Mouse (Mus musculus): ENCODE data around the gene Noa1. TPM values are rescaled to one million over a fixed set of nuclear protein-coding genes. Genes with fewer than 3 reads are reported as not detected.

Noa1 gene
- polyA plus RNA-seq (2014; fragmentation: Nextera tagmentation; extraction: Ambion mirVana) = 21.1 and 25.1 TPM in 2 replicates

DNA sequence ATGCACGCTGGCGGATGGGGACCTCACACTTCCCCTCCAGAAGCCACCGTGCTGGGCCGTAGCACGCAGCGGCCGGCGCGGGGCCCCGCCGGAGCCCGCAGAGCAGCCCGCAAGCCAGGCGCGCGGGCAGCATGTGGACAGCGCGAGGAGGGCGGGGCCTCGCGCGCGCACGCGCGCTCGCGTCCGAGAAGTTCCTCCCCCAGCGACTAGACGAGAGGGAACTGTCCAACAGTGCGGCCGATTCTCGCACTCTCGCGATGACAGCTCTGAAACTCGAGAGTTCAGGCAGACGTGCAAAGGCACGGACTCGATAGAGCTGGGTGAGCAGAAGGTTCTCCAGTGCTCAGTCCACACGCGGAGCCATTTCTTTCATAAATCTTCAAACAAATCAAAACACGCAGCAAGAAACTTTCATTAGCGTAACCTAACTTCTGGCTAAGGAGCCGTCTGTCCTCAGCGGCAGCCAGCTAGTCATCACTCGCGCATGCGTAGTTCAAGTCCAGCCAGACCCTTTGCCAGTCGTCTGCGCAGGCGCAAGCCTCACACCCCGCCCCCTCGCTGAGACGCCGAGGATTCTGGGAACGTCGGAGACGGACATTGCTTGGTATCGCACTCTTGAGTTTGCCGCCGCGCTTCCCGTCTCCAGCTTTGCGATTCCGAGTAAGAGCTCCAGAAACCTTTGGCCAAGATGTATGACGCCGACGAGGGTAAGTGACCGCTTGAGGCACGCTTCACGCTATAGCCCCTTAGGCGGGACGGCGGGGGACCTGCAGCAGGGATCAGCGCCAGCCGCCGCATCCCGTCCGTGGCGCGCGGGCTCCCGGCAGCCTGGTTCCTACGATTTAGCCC lies at the start of gene Noa1, which contains the start of gene Polr2b:
Noa1 (minus strand) TSS at position 161 of the 849 bp plus-strand sequence.
Polr2b (plus strand) TSS at position 224 of the 849 bp plus-strand sequence.
- peak within 1 kb of the TSS; percentile 87 for H3K9ac ChIP-seq (replicated peaks; ENCODE audit: low read depth, low read length)
- H3K27me3 ChIP-seq (ENCODE audit: control insufficient read depth, insufficient read depth, low read length) = no peaks in the 10 kb centered on the region
- under 1% methylated on average over 83 of the region's 85 CpGs for WGBS
- H3K4me3 ChIP-seq (ENCODE audit: low read depth, low read length) = peak within 1 kb of the TSS; percentile 77
- H3K4me2 ChIP-seq (replicated peaks; ENCODE audit: low read depth, low read length) = peak within 1 kb of the TSS; percentile 85
- H3K9me3 ChIP-seq (ENCODE audit: control insufficient read depth, low read depth, low read length) = no peaks in the 10 kb centered on the region
- peaks cover 22% of the 10 kb centered on the region for H3K4me1 ChIP-seq (ENCODE audit: control insufficient read depth, insufficient read depth, low read length)
- peak; percentile 96 for ATAC-seq (ENCODE audit: insufficient number of reproducible peaks, insufficient read depth, low FRiP score, low read depth)
- peaks cover 23% of the 10 kb centered on the region for H3K36me3 ChIP-seq (ENCODE audit: control insufficient read depth, insufficient read depth, low read length)
- peak within 1 kb of the TSS; percentile 93 for H3K27ac ChIP-seq (ENCODE audit: low read length)

DNA sequence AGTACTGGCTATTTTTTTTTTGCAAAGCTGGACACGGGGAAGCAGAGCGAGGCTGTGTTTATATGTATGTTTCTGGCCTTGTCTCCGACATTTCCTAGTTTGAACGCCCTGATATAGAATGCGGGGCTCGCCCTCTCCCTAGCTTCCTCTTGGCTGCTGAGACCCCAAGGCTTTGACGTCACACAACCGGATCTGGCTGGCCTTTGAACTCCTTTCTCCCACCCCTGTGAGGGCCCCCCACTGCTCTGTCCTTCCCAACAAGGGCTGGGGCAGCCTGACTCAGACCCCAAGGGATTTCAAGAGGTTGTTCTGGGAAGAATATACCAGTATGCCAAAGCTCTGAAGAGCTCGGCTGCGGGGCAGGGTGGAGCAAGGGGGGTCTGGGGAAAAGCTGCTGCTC lies 48.5 kb upstream of the Noa1 start:
- no peaks in the 10 kb centered on the region for H3K27me3 ChIP-seq (ENCODE audit: control insufficient read depth, insufficient read depth, low read length)
- H3K4me2 ChIP-seq (replicated peaks; ENCODE audit: low read depth, low read length) = peak overlapping the region; percentile 44
- H3K9me3 ChIP-seq (ENCODE audit: control insufficient read depth, low read depth, low read length) = no peaks in the 10 kb centered on the region
- peak overlapping the region; percentile 75 for H3K27ac ChIP-seq (ENCODE audit: low read length)
- WGBS = 4% methylated on average over 10 of the region's 10 CpGs
- H3K4me1 ChIP-seq (ENCODE audit: control insufficient read depth, insufficient read depth, low read length) = peaks cover 17% of the 10 kb centered on the region; the same call in 1 of the 2 replicates
- no peaks in the 10 kb centered on the region for H3K36me3 ChIP-seq (ENCODE audit: control insufficient read depth, insufficient read depth, low read length)
- no peak overlapping the region; the same call in 1 of the 2 replicates for H3K9ac ChIP-seq (replicated peaks; ENCODE audit: low read depth, low read length)
- ATAC-seq (ENCODE audit: insufficient number of reproducible peaks, insufficient read depth, low FRiP score, low read depth) = peak; percentile 74; the same call in 1 of the 2 replicates
- H3K4me3 ChIP-seq (ENCODE audit: low read depth, low read length) = peak overlapping the region; percentile 26

DNA sequence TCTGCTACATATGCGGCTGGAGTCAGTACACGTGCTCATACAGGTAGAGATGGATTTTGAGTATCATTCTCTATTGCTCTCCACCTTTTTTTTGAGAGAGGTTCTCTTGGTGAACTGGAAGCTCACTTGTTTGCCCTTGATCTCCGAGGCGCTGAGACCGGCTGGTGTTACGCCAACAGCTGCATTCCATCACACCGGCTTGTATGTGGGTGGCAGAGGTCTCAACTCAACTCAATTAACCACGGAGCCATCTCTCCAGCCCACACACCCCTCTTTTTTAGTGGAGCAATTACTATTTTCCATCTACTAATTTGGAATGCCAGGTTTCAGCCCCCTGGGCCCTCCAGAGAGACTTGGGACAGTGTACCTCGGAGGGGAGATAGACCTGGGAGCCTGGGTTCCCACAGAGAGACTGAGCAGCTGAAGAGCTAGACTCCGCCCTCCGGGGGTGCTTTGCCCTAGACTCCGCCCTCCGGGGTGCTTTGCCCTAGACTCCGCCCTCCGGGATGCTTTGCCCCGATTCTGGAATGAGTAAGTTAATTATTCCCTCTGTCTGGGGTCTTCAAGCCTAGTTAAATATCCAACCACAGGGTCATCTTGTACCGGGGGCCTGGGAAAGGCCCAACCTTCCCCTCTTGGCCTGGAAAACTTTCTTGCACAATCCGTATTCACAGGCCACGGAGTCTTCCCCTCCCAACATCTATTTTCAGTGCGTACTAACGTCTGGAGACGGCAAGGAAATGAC lies 47.7 kb upstream of the Noa1 start:
- Histone ChIP-seq H3K4me1 (ENCODE audit: control insufficient read depth, insufficient read depth, low read length) (peaks cover 17% of the 10 kb centered on the region; the same call in 1 of the 2 replicates), H3K9me3 (ENCODE audit: control insufficient read depth, low read depth, low read length) (no peaks in the 10 kb centered on the region), H3K27me3 (ENCODE audit: control insufficient read depth, insufficient read depth, low read length) (no peaks in the 10 kb centered on the region), H3K9ac (replicated peaks; ENCODE audit: low read depth, low read length) (no peak overlapping the region), H3K27ac (ENCODE audit: low read length) (peak overlapping the region; percentile 75), H3K4me2 (replicated peaks; ENCODE audit: low read depth, low read length) (peak overlapping the region; percentile 44), H3K36me3 (ENCODE audit: control insufficient read depth, insufficient read depth, low read length) (no peaks in the 10 kb centered on the region), H3K4me3 (ENCODE audit: low read depth, low read length) (peak overlapping the region; percentile 26)
- 14% methylated on average over 22 of the region's 22 CpGs for WGBS
- peak; percentile 59; the same call in 1 of the 2 replicates for ATAC-seq (ENCODE audit: insufficient number of reproducible peaks, insufficient read depth, low FRiP score, low read depth)

DNA sequence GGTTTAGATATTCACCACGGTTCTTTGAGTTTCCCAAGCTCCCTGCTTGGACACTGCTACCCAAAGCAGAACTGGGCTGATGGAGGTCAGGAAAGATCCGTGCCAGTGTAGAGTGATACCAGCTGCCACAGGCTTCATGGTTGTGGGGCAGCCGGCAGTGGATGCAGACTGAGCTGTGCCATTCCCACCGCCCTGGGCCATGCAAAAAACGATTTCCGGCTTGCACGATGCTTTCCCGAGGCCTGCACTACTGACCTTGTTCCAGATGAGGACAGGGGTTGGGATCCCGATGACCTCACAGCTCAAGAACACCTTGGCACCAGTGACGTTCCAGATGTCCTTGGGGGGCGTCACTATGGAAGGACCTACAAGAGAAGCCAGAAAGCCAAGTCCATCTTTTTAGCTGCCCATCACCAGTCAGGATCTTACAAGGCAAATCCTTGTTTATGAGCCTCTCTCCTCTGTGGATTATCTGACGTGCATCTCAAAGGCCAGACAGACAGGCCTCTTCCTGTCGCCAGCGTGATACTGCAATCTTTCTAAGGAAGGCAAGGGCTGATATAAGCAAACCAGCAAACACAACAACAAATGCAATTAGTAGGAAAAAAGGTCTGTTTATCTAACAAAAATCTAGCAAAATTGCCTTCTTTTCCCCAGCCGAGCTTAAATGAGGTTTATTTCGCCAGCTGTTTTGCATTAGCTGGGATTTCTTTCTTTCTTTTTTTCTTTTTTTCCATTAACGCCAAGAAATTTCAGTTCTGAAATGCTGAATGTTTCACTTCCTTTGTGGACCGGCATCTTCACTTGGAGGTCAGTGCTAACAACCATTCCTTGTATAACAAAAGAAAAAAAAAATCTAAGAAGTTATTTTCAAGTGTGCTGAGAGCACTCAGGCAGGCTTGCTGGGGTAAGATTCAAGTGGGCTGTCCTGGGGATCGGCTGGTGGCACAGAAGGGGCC lies 45.7 kb upstream of the Noa1 start:
- Histone ChIP-seq H3K4me1 (ENCODE audit: control insufficient read depth, insufficient read depth, low read length) (peaks cover 17% of the 10 kb centered on the region; the same call in 1 of the 2 replicates), H3K9ac (replicated peaks; ENCODE audit: low read depth, low read length) (no peak overlapping the region), H3K36me3 (ENCODE audit: control insufficient read depth, insufficient read depth, low read length) (peaks cover 4% of the 10 kb centered on the region; the same call in 1 of the 2 replicates), H3K4me3 (ENCODE audit: low read depth, low read length) (no peak overlapping the region), H3K27me3 (ENCODE audit: control insufficient read depth, insufficient read depth, low read length) (no peaks in the 10 kb centered on the region), H3K27ac (ENCODE audit: low read length) (peak overlapping the region; percentile 72), H3K4me2 (replicated peaks; ENCODE audit: low read depth, low read length) (0 out of 2 replicates have a peak overlapping the region, but pooled peaks have one; percentile 10), H3K9me3 (ENCODE audit: control insufficient read depth, low read depth, low read length) (no peaks in the 10 kb centered on the region)
- 66% methylated on average over 19 of the region's 19 CpGs for WGBS
- no peak for ATAC-seq (ENCODE audit: insufficient number of reproducible peaks, insufficient read depth, low FRiP score, low read depth)

DNA sequence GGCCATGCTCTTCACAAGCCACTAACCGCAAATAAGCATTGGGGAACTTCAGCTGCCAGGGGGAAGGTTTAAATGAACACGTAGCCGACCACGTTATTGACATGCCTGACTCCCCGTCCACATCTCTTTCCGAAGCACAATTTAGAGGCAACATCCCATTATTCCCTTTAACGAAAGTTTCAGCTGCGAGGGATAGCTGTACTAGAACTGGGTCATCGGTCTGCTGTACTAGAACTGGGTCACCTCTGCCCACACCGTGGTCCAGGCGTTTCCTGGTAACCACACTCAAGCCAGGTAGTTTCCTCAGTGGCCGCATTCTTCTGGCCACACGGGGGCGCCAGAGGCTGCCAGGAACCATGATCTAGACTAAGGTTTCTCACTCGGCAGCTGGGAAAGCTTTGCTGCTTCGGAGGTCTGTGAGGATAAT lies 44.5 kb upstream of the Noa1 start:
- 8% methylated on average over 16 of the region's 16 CpGs for WGBS
- H3K9ac ChIP-seq (replicated peaks; ENCODE audit: low read depth, low read length) = no peak overlapping the region
- no peak overlapping the region for H3K27ac ChIP-seq (ENCODE audit: low read length)
- no peaks in the 10 kb centered on the region for H3K27me3 ChIP-seq (ENCODE audit: control insufficient read depth, insufficient read depth, low read length)
- H3K4me2 ChIP-seq (replicated peaks; ENCODE audit: low read depth, low read length) = peak overlapping the region; percentile 23; the same call in 1 of the 2 replicates
- peaks cover 17% of the 10 kb centered on the region; the same call in 1 of the 2 replicates for H3K4me1 ChIP-seq (ENCODE audit: control insufficient read depth, insufficient read depth, low read length)
- peaks cover 12% of the 10 kb centered on the region for H3K36me3 ChIP-seq (ENCODE audit: control insufficient read depth, insufficient read depth, low read length)
- no peak overlapping the region for H3K4me3 ChIP-seq (ENCODE audit: low read depth, low read length)
- no peaks in the 10 kb centered on the region for H3K9me3 ChIP-seq (ENCODE audit: control insufficient read depth, low read depth, low read length)
- ATAC-seq (ENCODE audit: insufficient number of reproducible peaks, insufficient read depth, low FRiP score, low read depth) = peak; percentile 38; the same call in 1 of the 2 replicates

DNA sequence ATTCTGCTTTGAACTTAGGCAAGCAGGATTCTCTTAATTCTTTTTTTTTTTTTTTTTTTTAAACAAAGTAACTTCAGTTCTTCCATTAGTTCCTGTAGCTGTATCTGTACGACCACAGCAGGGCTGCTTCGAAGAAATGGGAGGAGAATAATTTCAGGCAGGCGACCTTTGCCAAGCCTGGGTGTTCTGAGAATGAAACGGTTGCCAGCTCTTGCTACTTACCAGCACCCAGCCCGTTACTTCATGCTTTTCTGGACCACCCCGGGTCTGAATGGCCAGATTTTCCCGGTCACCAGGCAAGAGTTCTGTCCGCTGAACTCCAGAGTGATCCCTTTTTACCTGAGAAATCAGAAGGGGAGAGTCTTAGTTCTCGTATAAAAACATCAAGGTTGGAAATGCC lies 41.8 kb upstream of the Noa1 start:
- Histone ChIP-seq H3K9me3 (ENCODE audit: control insufficient read depth, low read depth, low read length) (no peaks in the 10 kb centered on the region), H3K4me3 (ENCODE audit: low read depth, low read length) (no peak overlapping the region), H3K4me2 (replicated peaks; ENCODE audit: low read depth, low read length) (no peak overlapping the region), H3K27ac (ENCODE audit: low read length) (no peak overlapping the region), H3K36me3 (ENCODE audit: control insufficient read depth, insufficient read depth, low read length) (peaks cover 35% of the 10 kb centered on the region), H3K4me1 (ENCODE audit: control insufficient read depth, insufficient read depth, low read length) (peaks cover 10% of the 10 kb centered on the region; the same call in 1 of the 2 replicates), H3K9ac (replicated peaks; ENCODE audit: low read depth, low read length) (no peak overlapping the region), H3K27me3 (ENCODE audit: control insufficient read depth, insufficient read depth, low read length) (no peaks in the 10 kb centered on the region)
- no peak for ATAC-seq (ENCODE audit: insufficient number of reproducible peaks, insufficient read depth, low FRiP score, low read depth)
- WGBS = 71% methylated on average over 9 of the region's 9 CpGs

DNA sequence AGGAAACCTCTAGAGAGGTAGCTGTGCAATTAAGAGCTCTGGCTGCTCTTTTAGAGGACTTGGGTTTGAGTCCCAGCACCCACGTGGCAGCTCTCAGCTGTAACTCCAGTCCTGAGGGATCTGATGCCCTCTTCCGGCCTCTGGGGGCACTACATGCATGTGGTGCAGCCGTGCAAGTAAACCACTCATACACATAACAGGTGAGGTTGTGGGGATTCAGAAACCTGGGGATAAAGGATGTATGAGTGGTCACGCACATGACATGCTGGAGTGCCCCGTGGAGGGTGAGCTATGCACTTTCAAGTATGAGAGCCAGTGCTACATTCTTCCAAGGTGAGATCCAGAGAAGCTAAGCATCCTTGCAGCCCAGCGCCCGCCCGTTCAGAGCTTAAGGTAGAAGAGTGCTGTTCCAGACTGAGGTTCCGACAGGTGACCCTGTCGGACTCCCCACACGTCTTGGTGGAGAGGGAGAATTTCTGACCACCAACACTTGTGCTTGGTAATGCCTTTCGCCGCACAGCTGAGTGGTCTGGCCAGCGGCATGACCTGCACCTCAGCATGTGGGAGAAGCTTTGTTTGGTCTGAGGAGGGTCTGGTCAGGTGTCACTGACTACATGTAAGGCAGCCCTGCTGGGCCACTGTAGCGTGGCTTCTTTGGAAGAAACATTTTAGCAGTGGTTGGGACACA lies 40.2 kb upstream of the Noa1 start:
- Histone ChIP-seq H3K9me3 (ENCODE audit: control insufficient read depth, low read depth, low read length) (no peaks in the 10 kb centered on the region), H3K27me3 (ENCODE audit: control insufficient read depth, insufficient read depth, low read length) (no peaks in the 10 kb centered on the region), H3K9ac (replicated peaks; ENCODE audit: low read depth, low read length) (no peak overlapping the region), H3K4me1 (ENCODE audit: control insufficient read depth, insufficient read depth, low read length) (0 out of 2 replicates have a peak, but pooled peaks cover 2% of the 10 kb centered on the region), H3K27ac (ENCODE audit: low read length) (no peak overlapping the region), H3K4me3 (ENCODE audit: low read depth, low read length) (no peak overlapping the region), H3K36me3 (ENCODE audit: control insufficient read depth, insufficient read depth, low read length) (peaks cover 47% of the 10 kb centered on the region), H3K4me2 (replicated peaks; ENCODE audit: low read depth, low read length) (no peak overlapping the region)
- WGBS = 93% methylated on average over 15 of the region's 15 CpGs
- no peak for ATAC-seq (ENCODE audit: insufficient number of reproducible peaks, insufficient read depth, low FRiP score, low read depth)

Measured in stomach, embryonic 14.5 days (tissue).